Mouse (Mus musculus): Measurements from ENCODE around the gene Mrtfa. TPM values are rescaled to one million over a fixed set of nuclear protein-coding genes. Genes with fewer than 3 reads are reported as not detected.

Mrtfa gene
- total and polyA plus RNA-seq, 2 experiments from 2014 or later, result 22.6 to 32.1 TPM

DNA sequence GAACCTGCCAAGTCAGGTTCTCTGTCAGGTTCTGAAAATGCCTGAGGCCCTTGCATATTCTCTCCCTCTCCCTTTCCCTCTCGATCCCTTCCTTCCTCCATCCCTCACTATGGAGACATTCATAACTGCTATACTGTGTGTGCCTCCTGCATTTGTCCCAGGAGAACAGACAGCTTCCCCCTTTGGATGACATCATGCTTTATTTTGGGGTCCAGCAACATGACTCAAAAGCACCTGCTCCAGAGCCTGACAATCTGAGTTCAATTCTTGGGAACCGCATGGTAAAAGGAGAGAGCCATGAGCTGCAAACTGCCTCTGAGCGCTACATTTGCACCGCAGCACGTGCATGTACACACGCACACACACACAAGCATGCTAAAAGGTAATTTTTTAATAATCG, 12.7 kb downstream of the Mrtfa start:
- H3K4me1 ChIP-seq (ENCODE audit: insufficient read depth, low read length), result no peaks in the 10 kb centered on the region
- no peak for TF ChIP-seq CTCF (IDR thresholded peaks at IDR 0.05; ENCODE audit: low read depth)
- no peak for ATAC-seq

DNA sequence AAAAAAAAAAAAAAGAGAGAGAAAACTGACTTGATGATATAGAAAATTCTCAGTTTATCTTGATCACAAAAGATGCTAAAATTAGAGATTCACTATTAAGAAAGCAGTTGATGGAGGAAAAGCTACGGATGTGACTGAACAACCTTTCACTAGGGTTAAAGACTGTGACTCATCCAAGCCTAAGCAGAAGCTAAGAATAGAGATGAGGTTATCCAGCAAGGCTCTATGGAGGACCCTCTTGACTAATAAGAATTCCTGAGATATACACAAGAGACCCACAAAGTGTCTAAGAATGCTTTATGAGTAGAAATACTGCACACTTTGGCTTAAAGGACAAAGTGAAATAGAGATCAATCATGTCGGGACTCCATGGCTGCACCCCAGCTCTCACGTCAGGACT, 14.9 kb downstream of the Mrtfa start:
- ATAC-seq (no peak), DNase-seq (ENCODE audit: low spot score) (no peak)
- Histone ChIP-seq H3K27me3 (ENCODE audit: insufficient read depth, low read length) (no peaks in the 10 kb centered on the region), H3K9me3 (ENCODE audit: low read length) (no peaks in the 10 kb centered on the region), H3K27ac (no peak overlapping the region), H3K4me3 (ENCODE audit: low read length) (no peak overlapping the region), H3K4me2 (ENCODE audit: low read depth, low read length) (no peak overlapping the region), H3K36me3 (ENCODE audit: insufficient read depth, low read length) (no peaks in the 10 kb centered on the region; the same call in 1 of the 2 replicates), H3K9ac (replicated peaks; ENCODE audit: low read length) (no peak overlapping the region), H3K4me1 (ENCODE audit: insufficient read depth, low read length) (no peaks in the 10 kb centered on the region)
- no peak for TF ChIP-seq CTCF (IDR thresholded peaks at IDR 0.05; ENCODE audit: low read depth)
- WGBS, result 90% methylated on average over 3 of the region's 3 CpGs

More for the DNA sequence above, 12.7 kb downstream of the Mrtfa start:
- H3K9me3 ChIP-seq (ENCODE audit: low read length), result no peaks in the 10 kb centered on the region
- no peak overlapping the region for H3K4me3 ChIP-seq (ENCODE audit: low read length)
- H3K9ac ChIP-seq (replicated peaks; ENCODE audit: low read length), result no peak overlapping the region
- no peak overlapping the region for H3K27ac ChIP-seq
- no peak for DNase-seq (ENCODE audit: low spot score)
- no peaks in the 10 kb centered on the region for H3K36me3 ChIP-seq (ENCODE audit: insufficient read depth, low read length)
- H3K27me3 ChIP-seq (ENCODE audit: insufficient read depth, low read length), result no peaks in the 10 kb centered on the region
- 92% methylated on average over 7 of the region's 7 CpGs for WGBS
- H3K4me2 ChIP-seq (ENCODE audit: low read depth, low read length), result no peak overlapping the region

DNA sequence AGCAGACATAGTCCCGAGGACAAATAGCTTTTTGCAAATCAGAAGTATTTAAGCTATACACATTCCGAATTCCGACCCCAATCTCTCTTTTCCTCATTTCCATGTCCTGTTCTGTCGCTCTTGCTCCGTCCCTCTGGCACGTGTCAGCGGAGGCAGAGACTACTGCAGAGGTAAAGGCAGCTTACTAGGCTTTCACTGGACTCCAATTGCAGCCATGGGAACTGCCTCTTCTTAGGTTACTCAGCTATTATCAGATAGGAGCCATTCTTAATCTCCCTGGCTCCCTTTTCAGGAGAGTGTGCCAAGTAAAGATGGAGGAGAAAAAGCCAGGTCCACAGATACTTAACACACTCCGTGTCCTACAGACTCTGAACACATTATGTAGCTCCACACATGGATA, 18.3 kb downstream of the Mrtfa start:
- TF ChIP-seq CTCF (IDR thresholded peaks at IDR 0.05; ENCODE audit: low read depth), result no peak
- Histone ChIP-seq H3K9me3 (ENCODE audit: low read length) (no peaks in the 10 kb centered on the region), H3K4me1 (ENCODE audit: insufficient read depth, low read length) (no peaks in the 10 kb centered on the region), H3K9ac (replicated peaks; ENCODE audit: low read length) (no peak overlapping the region), H3K4me2 (ENCODE audit: low read depth, low read length) (no peak overlapping the region), H3K36me3 (ENCODE audit: insufficient read depth, low read length) (no peaks in the 10 kb centered on the region; the same call in 1 of the 2 replicates), H3K27me3 (ENCODE audit: insufficient read depth, low read length) (no peaks in the 10 kb centered on the region), H3K27ac (no peak overlapping the region), H3K4me3 (ENCODE audit: low read length) (no peak overlapping the region)
- DNase-seq (ENCODE audit: low spot score), result no peak
- ATAC-seq, result no peak
- WGBS, result 85% methylated on average over 8 of the region's 8 CpGs

GRCm38 (mm10) chr15:81168735-81169134, 21.8 kb downstream of the Mrtfa start:
- TF ChIP-seq CTCF (IDR thresholded peaks at IDR 0.05; ENCODE audit: low read depth), result no peak
- no peaks in the 10 kb centered on the region; the same call in 1 of the 2 replicates for H3K36me3 ChIP-seq (ENCODE audit: insufficient read depth, low read length)
- H3K4me3 ChIP-seq (ENCODE audit: low read length), result no peak overlapping the region
- no peaks in the 10 kb centered on the region for H3K27me3 ChIP-seq (ENCODE audit: insufficient read depth, low read length)
- no peak overlapping the region for H3K27ac ChIP-seq
- no peak overlapping the region for H3K4me2 ChIP-seq (ENCODE audit: low read depth, low read length)
- no peaks in the 10 kb centered on the region for H3K9me3 ChIP-seq (ENCODE audit: low read length)
- H3K9ac ChIP-seq (replicated peaks; ENCODE audit: low read length), result no peak overlapping the region
- no peaks in the 10 kb centered on the region for H3K4me1 ChIP-seq (ENCODE audit: insufficient read depth, low read length)
- WGBS, result 69% methylated on average over 6 of the region's 6 CpGs
- no peak for ATAC-seq
- DNase-seq (ENCODE audit: low spot score), result no peak

DNA sequence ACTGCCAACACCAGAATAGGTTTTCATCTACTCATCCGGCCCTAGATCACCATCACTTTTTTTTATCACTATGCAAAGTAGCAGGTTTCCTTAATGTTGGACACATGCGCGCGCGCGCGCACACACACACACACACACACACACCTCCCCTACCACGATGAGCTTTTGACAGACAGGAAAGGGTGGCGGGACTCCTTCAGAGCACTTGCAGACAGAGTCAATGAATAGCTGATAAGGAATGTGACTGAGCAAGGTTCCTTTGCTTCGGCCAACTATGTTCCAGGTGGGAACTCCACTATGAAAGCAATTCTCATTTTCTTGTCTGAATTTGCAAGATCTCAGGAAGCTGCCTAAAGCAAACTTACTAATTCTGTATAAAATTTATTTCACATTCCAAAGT, 22.7 kb downstream of the Mrtfa start:
- Histone ChIP-seq H3K27me3 (ENCODE audit: insufficient read depth, low read length) (no peaks in the 10 kb centered on the region), H3K4me2 (ENCODE audit: low read depth, low read length) (no peak overlapping the region), H3K9me3 (ENCODE audit: low read length) (no peaks in the 10 kb centered on the region), H3K9ac (replicated peaks; ENCODE audit: low read length) (no peak overlapping the region), H3K27ac (no peak overlapping the region), H3K4me1 (ENCODE audit: insufficient read depth, low read length) (no peaks in the 10 kb centered on the region), H3K36me3 (ENCODE audit: insufficient read depth, low read length) (no peaks in the 10 kb centered on the region; the same call in 1 of the 2 replicates), H3K4me3 (ENCODE audit: low read length) (no peak overlapping the region)
- DNase-seq (ENCODE audit: low spot score), result no peak
- 95% methylated on average over 10 of the region's 10 CpGs for WGBS
- no peak for TF ChIP-seq CTCF (IDR thresholded peaks at IDR 0.05; ENCODE audit: low read depth)
- no peak for ATAC-seq

- no peak overlapping the region for H3K4me2 ChIP-seq (ENCODE audit: low read depth, low read length)
- no peak overlapping the region for H3K9ac ChIP-seq (replicated peaks; ENCODE audit: low read length)
- DNase-seq (ENCODE audit: low spot score), result no peak
- no peak for TF ChIP-seq CTCF (IDR thresholded peaks at IDR 0.05; ENCODE audit: low read depth)
- H3K27me3 ChIP-seq (ENCODE audit: insufficient read depth, low read length), result no peaks in the 10 kb centered on the region
- no peaks in the 10 kb centered on the region for H3K4me1 ChIP-seq (ENCODE audit: insufficient read depth, low read length)
- no peaks in the 10 kb centered on the region for H3K36me3 ChIP-seq (ENCODE audit: insufficient read depth, low read length)
- ATAC-seq, result no peak
- no peak overlapping the region for H3K27ac ChIP-seq
- WGBS, result 93% methylated on average over 5 of the region's 5 CpGs
- no peak overlapping the region for H3K4me3 ChIP-seq (ENCODE audit: low read length)
- no peaks in the 10 kb centered on the region for H3K9me3 ChIP-seq (ENCODE audit: low read length)
These were observed 24.3 kb downstream of the Mrtfa start for GRCm38 (mm10) chr15:81166291-81166690.

GRCm38 (mm10) chr15:81164560-81165310, 25.8 kb downstream of the Mrtfa start:
- no peaks in the 10 kb centered on the region for H3K4me1 ChIP-seq (ENCODE audit: insufficient read depth, low read length)
- H3K27me3 ChIP-seq (ENCODE audit: insufficient read depth, low read length), result no peaks in the 10 kb centered on the region
- TF ChIP-seq CTCF (IDR thresholded peaks at IDR 0.05; ENCODE audit: low read depth), result no peak
- H3K9me3 ChIP-seq (ENCODE audit: low read length), result no peaks in the 10 kb centered on the region
- no peak overlapping the region for H3K27ac ChIP-seq
- DNase-seq (ENCODE audit: low spot score) (no peak), ATAC-seq (no peak)
- no peak overlapping the region for H3K9ac ChIP-seq (replicated peaks; ENCODE audit: low read length)
- H3K4me2 ChIP-seq (ENCODE audit: low read depth, low read length), result no peak overlapping the region
- H3K36me3 ChIP-seq (ENCODE audit: insufficient read depth, low read length), result no peaks in the 10 kb centered on the region
- WGBS, result 55% methylated on average over 9 of the region's 9 CpGs
- no peak overlapping the region for H3K4me3 ChIP-seq (ENCODE audit: low read length)

All from hindbrain, postnatal 0 days (tissue).